Mouse (Mus musculus) frontal cortex, postnatal 36 days (tissue): ENCODE data around the gene Lnx1.

Experiments used
- DNase-seq, 2 experiments: peaks; one replicate each; pipeline ENCODE4 v3.0.0; 2022; ENCODE audit warnings: low spot score in 2 of 2

The Lnx1 gene

GRCm38 (mm10) chr5:74697534-74697933 is 5.2 kb downstream of the Lnx1 start:
- no peak for DNase-seq

GRCm38 (mm10) chr5:74694390-74694801 is 8.3 kb downstream of the Lnx1 start:
- DNase-seq = no peak

GRCm38 (mm10) chr5:74693836-74694235 is 8.9 kb downstream of the Lnx1 start:
- DNase-seq = no peak

- no peak for DNase-seq
Observed at GRCm38 (mm10) chr5:74692411-74693090, 10.2 kb downstream of the Lnx1 start.

GRCm38 (mm10) chr5:74688822-74689221 is 13.9 kb downstream of the Lnx1 start:
- no peak for DNase-seq

GRCm38 (mm10) chr5:74684944-74685343 is 17.8 kb downstream of the Lnx1 start:
- DNase-seq = no peak

GRCm38 (mm10) chr5:74683832-74684231 is 18.9 kb downstream of the Lnx1 start:
- no peak for DNase-seq

GRCm38 (mm10) chr5:74682735-74683134 is 20.0 kb downstream of the Lnx1 start:
- DNase-seq = no peak

- no peak for DNase-seq
Observed at GRCm38 (mm10) chr5:74679631-74680030, 23.1 kb downstream of the Lnx1 start.

GRCm38 (mm10) chr5:74678693-74679092 is 24.0 kb downstream of the Lnx1 start:
- no peak for DNase-seq

- peak; percentile 78 to 86 for DNase-seq
Observed at GRCm38 (mm10) chr5:74677399-74678338, 25.0 kb downstream of the Lnx1 start.

- DNase-seq = no peak
Observed at GRCm38 (mm10) chr5:74672556-74672955, 30.2 kb downstream of the Lnx1 start.

- no peak for DNase-seq
Observed at GRCm38 (mm10) chr5:74670877-74671276, 31.8 kb downstream of the Lnx1 start.

- DNase-seq = no peak
Observed at GRCm38 (mm10) chr5:74669925-74670324, 32.8 kb downstream of the Lnx1 start.

- no peak for DNase-seq
Observed at GRCm38 (mm10) chr5:74668956-74669355, 33.8 kb downstream of the Lnx1 start.

GRCm38 (mm10) chr5:74662618-74663017 is 40.1 kb downstream of the Lnx1 start:
- no peak for DNase-seq

- no peak for DNase-seq
Observed at GRCm38 (mm10) chr5:74661734-74662560, 40.8 kb downstream of the Lnx1 start.

- no peak for DNase-seq
Observed at GRCm38 (mm10) chr5:74659856-74660255, 42.9 kb downstream of the Lnx1 start.

- DNase-seq = no peak
Observed at GRCm38 (mm10) chr5:74659281-74659680, 43.4 kb downstream of the Lnx1 start.

- DNase-seq = no peak
Observed at GRCm38 (mm10) chr5:74657930-74658329, 44.8 kb downstream of the Lnx1 start.

GRCm38 (mm10) chr5:74656410-74656809 is 46.3 kb downstream of the Lnx1 start:
- no peak for DNase-seq

- no peak for DNase-seq
Observed at GRCm38 (mm10) chr5:74654527-74654926, 48.2 kb downstream of the Lnx1 start.
